Mouse (Mus musculus) left cerebral cortex, adult 9 months (tissue): ENCODE results near the gene Gpr50.

Experiments used
- DNase-seq, 2 experiments: peaks; one replicate each; pipeline ENCODE4 v3.0.0; 2022; ENCODE audit warnings: low spot score in 2 of 2

The Gpr50 gene

DNA sequence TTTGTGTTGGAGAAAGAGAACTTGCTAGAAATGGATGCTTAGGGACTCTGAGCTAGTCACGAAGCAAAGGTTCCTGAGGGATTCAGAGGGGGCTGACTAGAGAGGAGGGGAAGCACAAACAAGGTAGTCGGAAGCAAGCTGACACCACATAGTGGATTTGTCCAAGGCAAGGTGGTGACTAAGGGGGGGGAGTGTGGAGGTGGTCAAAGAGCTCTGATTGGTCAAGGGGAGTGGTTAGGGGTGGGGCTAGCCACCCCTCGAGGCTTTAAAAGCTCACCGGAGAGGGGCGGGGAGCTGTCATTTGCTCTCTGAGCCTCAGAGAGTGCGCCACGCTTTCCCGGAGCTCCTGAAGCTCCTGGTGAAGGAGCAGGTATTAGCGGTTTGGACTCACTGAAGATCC, at the start of gene Gpr50:
Gene Gpr50 (plus strand): TSS at position 294 of the 400 bp plus-strand sequence.
- DNase-seq: no peak

DNA sequence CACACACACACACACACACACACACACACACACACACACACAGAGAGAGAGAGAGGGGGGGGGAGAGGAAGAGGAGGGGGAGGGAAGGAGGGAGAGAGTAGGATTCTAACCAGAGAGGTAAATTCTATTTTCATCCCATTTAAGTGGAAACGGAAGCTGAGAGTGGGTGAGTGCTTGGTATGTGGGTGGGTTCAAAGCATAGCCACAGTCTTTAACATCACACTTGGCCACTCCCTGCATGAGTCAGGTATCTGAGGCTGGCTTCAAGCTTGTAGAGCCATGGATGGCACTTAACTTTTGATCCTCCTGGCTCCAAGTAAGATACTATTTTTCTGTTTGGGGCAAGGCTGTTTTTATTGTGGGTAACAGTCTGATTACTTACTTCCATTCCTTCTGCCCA, 41.2 kb upstream of the Gpr50 start:
- DNase-seq: peak in 1 of 2 experiments; percentile 10

DNA sequence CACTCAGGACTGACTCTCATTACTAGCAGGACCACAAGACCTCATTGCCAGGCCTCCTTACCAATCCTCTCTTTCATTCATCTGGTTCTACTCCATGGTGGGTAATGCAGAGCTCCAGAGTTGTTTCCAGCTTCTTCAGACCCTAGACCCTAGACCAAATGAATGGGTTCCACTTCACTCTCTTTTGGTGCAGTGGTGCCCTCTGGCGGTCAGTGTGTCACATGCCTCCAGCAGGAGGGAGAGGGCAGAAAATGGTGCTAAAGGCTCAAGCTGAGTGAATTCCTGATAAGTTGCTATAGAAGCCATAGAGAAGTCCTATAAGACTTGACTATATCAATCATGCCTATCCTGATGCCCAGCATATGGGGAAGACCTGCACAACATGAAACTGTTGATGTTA, 39.6 kb upstream of the Gpr50 start:
- peak in 1 of 2 experiments; percentile 21 for DNase-seq

DNA sequence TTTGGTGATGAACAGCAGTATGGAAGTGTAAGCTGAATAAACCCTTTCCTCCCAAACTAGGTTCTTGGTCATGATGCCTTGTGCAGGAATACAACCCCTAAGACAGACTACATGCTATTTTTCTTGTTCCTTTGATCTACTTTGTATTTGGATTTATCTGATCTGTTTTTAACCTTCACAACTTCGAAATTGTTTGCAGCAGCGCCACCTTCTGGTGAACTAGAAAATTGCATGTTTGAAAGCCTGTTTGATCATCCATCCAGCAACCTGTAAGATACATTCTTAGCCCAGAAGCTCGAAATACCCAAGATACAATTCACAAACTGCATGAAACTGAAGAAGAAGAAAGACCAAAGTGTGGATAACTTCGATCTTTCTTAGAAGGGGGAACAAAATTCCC, 35.2 kb upstream of the Gpr50 start:
- peak in 1 of 2 experiments; percentile 52 for DNase-seq

DNA sequence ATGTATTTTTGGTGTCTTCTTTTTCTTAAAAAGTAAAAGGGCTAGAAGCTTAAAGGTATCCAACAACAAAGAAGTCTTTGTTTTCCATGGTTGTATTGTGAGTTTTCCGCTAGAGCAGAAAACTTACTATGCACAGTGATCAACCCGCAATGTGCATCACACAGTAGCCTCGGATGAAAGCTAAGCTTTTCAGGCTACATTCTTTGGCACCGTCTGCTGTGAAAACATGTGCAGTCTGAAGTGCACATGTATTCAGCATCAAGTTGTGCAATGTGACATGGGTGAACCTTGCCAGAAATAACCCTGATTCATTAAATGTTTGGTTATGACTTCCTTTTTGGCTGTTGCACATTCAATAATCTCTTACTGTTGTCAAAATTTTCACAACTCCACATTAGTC, 32.8 kb upstream of the Gpr50 start:
- DNase-seq: no peak

DNA sequence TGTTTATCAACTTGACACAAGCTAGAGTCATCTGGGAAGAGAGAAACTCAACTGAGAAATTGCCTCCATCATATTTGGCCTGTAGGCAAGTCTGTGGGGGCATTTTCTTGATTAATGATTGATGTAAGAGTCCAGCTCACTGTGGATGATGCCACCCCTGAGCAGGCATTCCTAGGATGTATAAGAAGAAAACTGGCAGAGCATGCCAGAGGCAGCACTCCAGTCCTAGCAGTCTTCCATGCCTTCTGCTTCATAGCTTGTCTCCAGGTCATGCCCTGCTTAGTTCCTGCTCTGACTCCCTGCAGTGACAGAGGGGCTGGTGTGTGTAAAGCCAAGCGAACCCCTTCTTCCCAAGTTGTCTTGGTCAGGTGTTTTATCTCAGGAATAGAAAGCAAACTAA, 32.3 kb upstream of the Gpr50 start:
- DNase-seq: no peak

DNA sequence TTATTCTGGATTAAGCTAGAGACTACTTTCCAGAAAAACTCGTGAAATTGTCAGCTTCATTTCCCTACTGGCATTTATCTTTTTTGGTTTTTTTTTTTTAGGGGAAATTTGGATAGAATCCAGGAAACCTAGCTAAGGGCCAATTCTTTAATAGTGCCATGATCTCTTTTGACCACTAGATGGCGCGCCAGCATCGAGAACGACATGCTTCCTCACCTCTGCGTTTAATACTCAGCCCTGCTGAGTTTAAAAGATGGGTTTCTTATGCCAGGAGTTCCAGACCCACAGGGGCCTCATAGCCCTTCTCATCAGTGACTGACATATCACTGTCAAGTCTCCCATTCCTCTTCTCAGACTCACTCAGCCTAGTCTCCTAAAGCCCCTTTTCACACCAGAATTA, 15.5 kb upstream of the Gpr50 start:
- peak in 1 of 2 experiments; percentile 56 for DNase-seq

DNA sequence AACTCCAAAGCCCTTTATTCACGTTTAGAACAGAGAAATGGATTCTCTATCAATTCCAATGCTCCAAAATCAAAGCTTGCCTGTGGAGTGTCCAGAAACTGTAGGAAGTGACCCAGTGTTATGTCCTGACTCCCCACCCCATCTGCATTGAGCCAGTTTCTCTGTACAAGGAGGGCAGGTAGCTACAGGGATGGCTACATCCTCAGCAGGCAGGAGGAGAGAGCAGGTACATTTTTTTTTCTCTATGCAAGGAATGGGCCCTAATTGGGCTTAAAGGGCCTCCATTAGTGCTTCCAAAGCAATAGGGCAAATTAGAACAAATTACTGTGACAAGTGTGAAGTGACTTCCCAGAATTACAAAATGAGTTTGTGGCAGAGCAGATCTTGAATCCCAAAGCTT, 15.0 kb upstream of the Gpr50 start:
- DNase-seq: no peak

DNA sequence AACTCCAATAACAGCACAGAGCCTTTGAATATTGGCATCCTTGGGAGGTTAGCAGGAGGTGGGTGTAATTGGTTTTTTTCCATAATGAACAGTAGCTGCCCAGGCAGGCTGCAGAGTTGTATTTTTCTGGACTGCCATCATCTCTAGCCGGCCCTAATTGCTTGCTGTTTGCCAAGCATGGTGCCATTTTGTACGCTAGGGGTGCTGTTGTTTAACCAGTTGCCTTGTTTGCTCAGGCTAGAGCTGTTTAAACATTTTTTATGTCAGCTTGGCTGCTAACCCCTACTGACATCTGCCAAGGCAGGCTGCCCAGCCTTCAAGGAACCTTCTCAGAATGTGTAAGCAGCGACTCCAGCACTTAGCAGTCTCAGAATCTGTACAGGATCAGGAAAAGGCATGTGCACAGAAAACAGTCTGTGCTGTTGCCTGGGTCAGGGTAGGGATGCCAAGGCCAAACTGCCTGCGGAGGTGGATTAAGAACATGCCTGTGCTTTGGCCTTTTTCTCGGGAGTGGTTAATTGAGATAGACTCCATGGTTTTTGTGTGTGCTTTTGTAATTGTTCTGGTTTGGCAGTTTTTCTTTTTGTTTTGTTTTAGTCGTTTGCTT, 14.5 kb upstream of the Gpr50 start:
- DNase-seq: peak in 1 of 2 experiments; percentile 59

DNA sequence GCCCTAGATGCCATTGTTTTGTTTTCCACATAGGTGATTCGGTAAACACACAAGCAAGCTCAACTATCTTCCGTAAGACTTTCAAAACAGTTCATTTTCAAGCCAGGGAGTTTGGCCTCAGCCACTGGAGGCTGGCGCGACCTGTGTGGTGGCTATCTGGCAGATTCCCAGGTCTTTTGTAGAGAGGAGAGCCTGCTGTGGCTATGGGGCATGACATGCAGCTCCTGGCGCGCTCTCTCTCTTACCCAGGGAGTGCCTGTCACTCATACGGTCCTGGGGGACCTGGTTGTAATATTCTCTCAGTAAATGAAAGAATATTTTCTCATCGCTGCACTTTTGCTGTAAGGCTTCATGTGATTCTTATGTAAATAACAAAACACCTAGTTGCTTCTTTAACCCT, 13.5 kb upstream of the Gpr50 start:
- DNase-seq: no peak

DNA sequence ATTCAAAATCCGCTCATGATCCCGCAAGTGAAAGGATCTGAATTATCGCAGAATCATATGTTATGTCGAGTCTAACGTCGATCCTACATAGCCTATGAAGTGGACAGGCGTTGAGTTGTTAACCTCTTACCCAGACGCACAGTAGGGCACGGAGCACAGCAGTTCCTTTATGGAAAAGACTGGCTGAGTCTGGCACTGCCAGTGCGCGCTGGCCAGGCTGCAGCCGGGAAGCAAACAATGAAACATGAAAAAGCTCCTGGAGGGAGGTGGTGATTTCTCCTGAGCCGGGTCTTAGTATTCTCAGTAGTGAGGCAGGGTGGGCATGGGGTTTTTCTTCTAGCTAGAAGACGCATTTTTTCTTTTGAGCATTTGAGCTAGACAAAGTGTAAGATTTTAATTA, 1.7 kb upstream of the Gpr50 start:
- DNase-seq: no peak

DNA sequence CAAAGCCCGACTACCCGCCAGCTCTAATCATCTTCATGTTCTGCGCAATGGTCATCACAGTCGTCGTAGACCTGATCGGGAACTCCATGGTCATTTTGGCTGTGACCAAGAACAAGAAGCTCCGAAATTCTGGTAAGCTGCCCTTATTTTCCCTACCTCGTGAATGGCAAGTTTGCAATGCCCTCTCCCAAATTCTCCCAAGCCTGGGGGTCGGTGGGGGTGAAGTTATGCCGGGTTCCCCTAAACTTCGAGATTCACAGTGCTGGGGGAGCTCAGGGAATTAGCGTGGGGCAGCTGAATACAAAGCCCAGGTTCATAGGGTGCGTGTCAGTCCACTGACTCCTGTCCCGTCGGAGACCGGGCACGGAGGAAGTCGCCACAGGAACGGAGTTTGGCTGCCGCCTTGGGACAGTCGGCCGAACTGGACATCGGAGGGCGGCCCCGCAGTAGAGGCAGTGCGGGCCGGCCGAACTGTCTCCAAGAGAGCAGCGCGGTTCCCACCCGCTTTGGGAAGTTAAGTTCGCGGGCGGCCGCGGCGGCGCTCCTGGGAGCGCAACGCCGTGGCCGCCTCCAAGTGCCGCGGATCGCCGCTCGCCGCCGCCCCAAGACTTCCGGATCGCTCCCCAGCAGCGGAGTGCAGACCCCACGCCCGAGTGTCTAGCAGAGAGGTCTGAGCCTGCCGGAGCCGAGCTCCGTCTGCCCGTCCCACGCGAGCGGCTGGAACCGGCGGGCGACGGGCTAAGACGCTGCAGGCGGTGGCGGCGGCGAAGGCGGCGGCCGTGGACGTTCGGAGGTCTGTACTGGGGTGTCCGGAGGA, 612 bp downstream of the Gpr50 start:
- DNase-seq: no peak

DNA sequence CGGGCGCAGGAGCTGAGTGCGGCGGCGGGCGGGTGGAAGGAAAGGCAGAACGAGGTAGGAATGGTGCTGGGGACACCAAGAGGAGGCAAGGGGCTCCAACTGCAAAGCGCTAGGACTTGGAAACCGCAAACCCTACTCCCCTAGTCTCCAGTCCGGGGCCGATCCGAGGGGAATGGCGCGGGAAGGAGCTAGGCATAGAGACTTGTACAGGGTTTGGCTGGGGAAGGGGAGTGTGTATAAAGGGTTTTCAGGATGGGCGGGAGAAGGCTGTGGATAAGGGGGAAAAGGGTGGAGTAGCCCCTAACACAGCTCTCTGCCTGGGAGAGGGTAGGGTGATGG, 1.2 kb downstream of the Gpr50 start:
- no peak for DNase-seq

DNA sequence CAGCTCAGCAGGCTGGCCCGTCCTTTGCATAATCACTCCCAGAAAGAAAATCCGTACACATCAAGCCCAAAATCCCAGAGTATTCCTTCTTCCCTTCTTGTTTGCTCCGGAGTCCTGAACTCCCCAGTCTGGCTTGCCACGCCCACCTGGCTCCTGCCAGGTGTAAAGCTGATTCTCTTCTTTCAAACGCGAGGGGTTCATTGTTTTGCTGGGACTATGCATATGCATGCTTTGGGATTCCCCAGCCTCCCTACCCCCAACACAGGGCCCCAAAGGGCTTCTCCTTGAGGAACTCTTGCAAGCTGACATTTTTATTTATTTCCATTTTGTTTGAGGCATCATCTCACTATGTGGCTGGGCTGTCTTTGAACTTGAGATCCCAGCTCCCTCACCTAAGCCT, 6.8 kb downstream of the Gpr50 start:
- DNase-seq: no peak

DNA sequence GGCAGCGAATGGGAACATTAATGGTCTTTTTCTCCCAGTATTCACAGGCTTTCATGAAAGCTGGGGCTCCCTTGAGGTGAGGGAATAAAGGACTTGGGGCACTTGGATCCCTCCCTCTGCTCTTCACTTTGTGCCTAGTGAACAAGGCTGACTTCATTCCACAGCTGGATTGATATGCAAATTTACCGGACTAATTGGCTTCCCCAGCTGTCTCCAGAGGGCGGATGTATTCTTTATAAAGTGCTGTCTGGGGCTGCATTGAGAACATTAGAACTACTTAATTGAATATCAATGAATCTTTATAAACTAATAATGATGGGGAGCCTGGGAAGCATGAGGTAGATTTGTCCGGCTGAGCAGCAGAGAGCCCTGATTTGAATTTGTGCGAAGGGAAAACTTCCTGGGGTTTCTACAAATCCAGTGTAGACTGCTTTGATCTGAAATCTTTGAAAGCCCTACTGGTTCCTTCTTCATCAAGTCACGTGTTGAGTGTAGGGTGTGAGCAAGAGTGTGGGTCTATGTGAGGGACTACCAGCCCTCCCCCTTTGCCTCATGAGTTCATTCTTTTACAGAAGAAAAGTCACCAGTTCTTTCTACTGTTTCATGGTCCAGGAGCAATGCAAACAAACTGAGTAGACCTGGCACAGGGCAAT, 37.5 kb downstream of the Gpr50 start:
- DNase-seq: no peak
